Mouse (Mus musculus) small intestine, adult 2 months (tissue): ENCODE data around the gene Apoa2.

Experiments
- CTCF ChIP-seq: fragments of 200-500 bp; IDR thresholded peaks from 2 replicates; pipeline ENCODE4 v1.5.1; 2012; ENCODE audit warnings: low read depth, mild to moderate bottlenecking, control low read depth, inconsistent platforms, low read length, moderate library complexity, mixed read lengths; ENCODE audit not compliant: insufficient replicate concordance, insufficient read length; ENCODE audit errors: extremely low read depth
- POLR2A ChIP-seq: fragments of 200-500 bp; IDR thresholded peaks from 2 replicates; pipeline ENCODE4 v1.6.1; 2012; ENCODE audit warnings: low read depth, mild to moderate bottlenecking, control low read depth, inconsistent platforms, low read length, moderate library complexity

DNA sequence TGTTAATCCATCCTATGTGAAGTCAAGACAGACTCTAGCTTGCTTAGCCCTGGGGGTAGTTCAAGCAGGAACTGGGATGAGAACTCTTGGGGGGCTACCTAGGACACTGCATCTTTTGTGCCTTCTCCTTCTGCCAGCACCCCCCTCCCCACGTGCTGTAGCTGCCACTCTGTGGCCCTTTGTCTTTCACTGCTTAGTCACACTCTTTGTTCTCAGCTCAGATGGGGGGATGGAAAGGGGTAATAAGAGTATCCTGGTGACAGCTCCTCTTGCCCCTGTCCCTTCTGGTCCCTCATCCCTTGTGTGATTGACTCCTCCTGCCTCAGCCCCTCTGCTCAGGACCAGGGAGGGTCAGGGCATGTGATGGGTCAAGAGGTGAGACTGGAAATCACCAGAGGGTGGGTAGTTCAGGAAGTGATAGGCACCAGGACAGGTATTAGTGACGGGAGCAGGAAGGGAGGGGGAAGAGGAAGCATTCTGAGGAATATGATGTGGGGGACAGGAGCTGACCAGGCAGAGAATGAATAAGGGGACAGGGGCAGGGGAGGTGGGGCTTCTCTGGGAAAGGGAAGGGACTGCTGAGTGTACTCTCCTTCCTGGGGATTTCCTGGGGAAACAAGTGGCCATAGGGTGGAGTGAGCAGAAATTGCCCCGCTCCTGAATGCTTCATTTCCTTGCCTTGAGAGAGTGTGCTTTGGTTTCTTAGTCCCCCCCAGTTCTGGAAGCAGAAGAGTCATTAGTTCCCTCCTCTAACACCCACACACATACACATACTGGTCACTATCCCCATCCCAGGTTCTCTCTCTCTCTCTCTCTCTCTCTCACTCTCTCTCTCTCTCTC, 23.8 kb downstream of the Apoa2 start:
- TF ChIP-seq CTCF (no peak), POLR2A (no peak)
